Mouse (Mus musculus): ENCODE results near the gene Pi16.
A peak's percentile ranks its signal among the peaks of the same experiment; 100 is the strongest.
"Not testable (repeated sequence)": the region's sequence is repeated elsewhere in the genome, so short reads cannot be mapped to it uniquely, and the experiment has no call there.

The Pi16 gene

GRCm38 (mm10) chr17:29317380-29317779 is at the start of gene Pi16:
TSS of gene Pi16 (plus strand) at chr17:29317680.
- DNase-seq = not testable (repeated sequence)

- no peak for DNase-seq
Observed at GRCm38 (mm10) chr17:29267931-29268681, 49.4 kb upstream of the Pi16 start.

- peak; percentile 96 for DNase-seq
Observed at GRCm38 (mm10) chr17:29268682-29269348, 48.7 kb upstream of the Pi16 start, which contains the start of gene BC004004. TSS of gene BC004004 (plus strand) at chr17:29268788.

GRCm38 (mm10) chr17:29269349-29269706 is 48.2 kb upstream of the Pi16 start:
- no peak for DNase-seq

- DNase-seq = no peak
Observed at GRCm38 (mm10) chr17:29270148-29270698, 47.3 kb upstream of the Pi16 start.

- no peak for DNase-seq
Observed at GRCm38 (mm10) chr17:29273156-29273555, 44.3 kb upstream of the Pi16 start.

GRCm38 (mm10) chr17:29273889-29274288 is 43.6 kb upstream of the Pi16 start:
- no peak for DNase-seq

- peak; percentile 86 for DNase-seq
Observed at GRCm38 (mm10) chr17:29280422-29280821, 37.1 kb upstream of the Pi16 start.

GRCm38 (mm10) chr17:29281541-29281940 is 35.9 kb upstream of the Pi16 start:
- DNase-seq = no peak

GRCm38 (mm10) chr17:29282216-29282952 is 35.1 kb upstream of the Pi16 start:
- DNase-seq = no peak

- no peak for DNase-seq
Observed at GRCm38 (mm10) chr17:29291793-29292192, 25.7 kb upstream of the Pi16 start.

GRCm38 (mm10) chr17:29292996-29293395 is 24.5 kb upstream of the Pi16 start:
- DNase-seq = no peak

GRCm38 (mm10) chr17:29293807-29294605 is 23.5 kb upstream of the Pi16 start:
- DNase-seq = no peak

- no peak for DNase-seq
Observed at GRCm38 (mm10) chr17:29295835-29296234, 21.6 kb upstream of the Pi16 start.

GRCm38 (mm10) chr17:29297321-29297720 is 20.2 kb upstream of the Pi16 start:
- DNase-seq = no peak

GRCm38 (mm10) chr17:29297813-29298212 is 19.7 kb upstream of the Pi16 start:
- peak; percentile 38 for DNase-seq

- DNase-seq = no peak
Observed at GRCm38 (mm10) chr17:29299282-29299681, 18.2 kb upstream of the Pi16 start.

- DNase-seq = no peak
Observed at GRCm38 (mm10) chr17:29300926-29301325, 16.6 kb upstream of the Pi16 start.

GRCm38 (mm10) chr17:29301421-29301820 is 16.1 kb upstream of the Pi16 start:
- no peak for DNase-seq

- no peak for DNase-seq
Observed at GRCm38 (mm10) chr17:29302149-29302548, 15.3 kb upstream of the Pi16 start.

GRCm38 (mm10) chr17:29303087-29303486 is 14.4 kb upstream of the Pi16 start:
- peak; percentile 66 for DNase-seq

GRCm38 (mm10) chr17:29303856-29304255 is 13.6 kb upstream of the Pi16 start:
- DNase-seq = no peak
